Mouse (Mus musculus) layer of hippocampus, adult 18-20 months (tissue): ENCODE measurements around the gene Olfr727. TPM values are rescaled to one million over a fixed set of nuclear protein-coding genes. Genes with fewer than 3 reads are reported as not detected.

Experiments used
- DNase-seq, 2 experiments: peaks; one replicate each; pipeline ENCODE4 v3.0.0; 2022; ENCODE audit warnings: low spot score in 2 of 2
- long read RNA-seq: library from polyadenylated mRNA; stranded (forward); transcript quantifications from one replicate; pipeline ENCODE4 v2.0.0, GENCODE M21; 2021
- total RNA-seq, 2 experiments: library from RNA; stranded (reverse); gene quantifications; 2 replicates each; pipeline ENCODE4 v1.2.3; 2021

Olfr727 gene
- total RNA-seq, result not detected
- long read RNA-seq, result 0 reads

- no peak for DNase-seq
Observed at GRCm38 (mm10) chr14:50122886-50123285, at the start of gene Olfr727. Olfr727 (plus strand) TSS chr14:50123186.

GRCm38 (mm10) chr14:50090853-50091252, 32.1 kb upstream of the Olfr727 start, which contains the start of gene Olfr726:
Olfr726 (minus strand) TSS chr14:50090953.
- DNase-seq, result no peak

GRCm38 (mm10) chr14:50142580-50142979, 19.6 kb downstream of the Olfr727 start, which contains the start of gene Olfr728:
Olfr728 (minus strand) TSS chr14:50142680.
- no peak for DNase-seq

- no peak for DNase-seq
Observed at GRCm38 (mm10) chr14:50152810-50153209, 29.8 kb downstream of the Olfr727 start, which contains the start of gene Olfr729. Olfr729 (minus strand) TSS chr14:50152910.

Other genes with a start within 250 kb of the Olfr727 start
- not detected for gene Olfr722, start 221.2 kb upstream of the Olfr727 start, total RNA-seq
- not detected for gene Olfr723, start 191.4 kb upstream of the Olfr727 start, total RNA-seq
- gene Olfr724, start 159.9 kb upstream of the Olfr727 start, total RNA-seq, result not detected
- not detected for gene Olfr725, start 82.8 kb upstream of the Olfr727 start, total RNA-seq
- gene Olfr726, start 32.2 kb upstream of the Olfr727 start, total RNA-seq, result not detected
- gene Olfr728, start 19.5 kb downstream of the Olfr727 start, total RNA-seq, result not detected
- gene Olfr729, start 29.7 kb downstream of the Olfr727 start, total RNA-seq, result not detected
- not detected for gene Olfr730, start 65.0 kb downstream of the Olfr727 start, total RNA-seq
- not detected for gene Olfr731, start 118.7 kb downstream of the Olfr727 start, total RNA-seq
- not detected for gene Olfr732, start 161.0 kb downstream of the Olfr727 start, total RNA-seq
- gene Olfr733, start 178.3 kb downstream of the Olfr727 start, total RNA-seq, result not detected
- gene Olfr734, start 203.6 kb downstream of the Olfr727 start, total RNA-seq, result not detected
- not detected for gene Olfr735, start 225.7 kb downstream of the Olfr727 start, total RNA-seq
- not detected for gene Tlr11, start 234.7 kb downstream of the Olfr727 start, total RNA-seq